Mouse (Mus musculus) liver, postnatal 0 days (tissue): ENCODE results near the gene Myg1. TPM values are rescaled to one million over a fixed set of nuclear protein-coding genes. Genes with fewer than 3 reads are reported as not detected.
"Not testable (repeated sequence)": the region's sequence is repeated elsewhere in the genome, so short reads cannot be mapped to it uniquely, and the experiment has no call there.

Source experiments
- ATAC-seq: fragments of 200-750 bp; cut with Nextera tagmentation; 2 replicates; pipeline ENCODE4 v1.8.0; 2017; ENCODE audit warnings: mild to moderate bottlenecking, moderate library complexity
- DNase-seq: peaks from one replicate; pipeline ENCODE4 v3.0.0-alpha.2; 2016
- H3K27ac ChIP-seq: fragments of 300-500 bp; sonication (generic); 2 replicates; pipeline ENCODE4 v1.5.1; 2014; ENCODE audit warnings: antibody characterized with exemption, moderate library complexity, mild to moderate bottlenecking, low read depth
- H3K27me3 ChIP-seq: fragments of 300-500 bp; sonication (generic); 2 replicates; pipeline ENCODE4 v1.6.1; 2014; ENCODE audit warnings: low read length, control low read depth, mixed read lengths; ENCODE audit not compliant: insufficient read depth
- H3K36me3 ChIP-seq: fragments of 300-500 bp; sonication (generic); replicated peaks from 2 replicates; pipeline ENCODE4 v1.6.1; 2014; ENCODE audit warnings: mild to moderate bottlenecking, control low read depth, low read length, moderate library complexity, mixed read lengths; ENCODE audit not compliant: insufficient read depth
- H3K4me1 ChIP-seq: fragments of 300-500 bp; sonication (generic); 2 replicates; pipeline ENCODE4 v1.6.1; 2014; ENCODE audit warnings: antibody characterized with exemption, mild to moderate bottlenecking, control low read depth; ENCODE audit not compliant: insufficient read depth
- H3K4me2 ChIP-seq: fragments of 300-500 bp; sonication (generic); 2 replicates; pipeline ENCODE4 v1.6.1; 2014; ENCODE audit warnings: low read depth, mild to moderate bottlenecking, low read length, moderate library complexity, mixed read lengths
- H3K4me3 ChIP-seq: fragments of 300-500 bp; sonication (generic); 2 replicates; pipeline ENCODE4 v1.5.1; 2014; ENCODE audit warnings: low read depth, low read length
- H3K9ac ChIP-seq: fragments of 300-500 bp; sonication (generic); replicated peaks from 2 replicates; pipeline ENCODE4 v1.6.1; 2014; ENCODE audit warnings: mild to moderate bottlenecking, moderate library complexity
- H3K9me3 ChIP-seq: fragments of 300-500 bp; sonication (generic); 2 replicates; pipeline ENCODE4 v1.6.1; 2016; ENCODE audit warnings: mild to moderate bottlenecking, control low read depth, low read length, mixed read lengths
- CTCF ChIP-seq: sonication (generic); IDR thresholded peaks from 2 replicates; pipeline ENCODE4 v1.5.1; 2016; ENCODE audit warnings: antibody characterized with exemption, low read depth
- EP300 ChIP-seq: IDR thresholded peaks from 2 replicates; pipeline ENCODE4 v1.6.1; 2016; ENCODE audit warnings: antibody characterized with exemption, low read depth, mild to moderate bottlenecking
- WGBS: fragments of 180-500 bp; shearing (Covaris S2); extraction: QIAGEN DNeasy Blood & Tissue Kit; methylation state at CpG from one replicate; pipeline ENCODE4 v1.1.7; 2014; ENCODE audit not compliant: insufficient replicate concordance; 5-methylcytosine and 5-hydroxymethylcytosine counted together
- polyA plus RNA-seq: library from polyadenylated mRNA; unstranded; fragments of >200 nt; fragmentation: Nextera tagmentation; extraction: Ambion mirVana; gene quantifications from 2 replicates; pipeline ENCODE4 v1.2.1, GENCODE M21; 2015

The Myg1 gene
- polyA plus RNA-seq, 1 experiment from 2014 or later: 30.8 TPM

- no peak overlapping the region for H3K9ac ChIP-seq
- peak; percentile 82 for TF ChIP-seq CTCF
- no peak for TF ChIP-seq EP300
- H3K4me2 ChIP-seq: no peak overlapping the region
- peaks cover 76% of the 10 kb centered on the region for H3K36me3 ChIP-seq
- H3K27me3 ChIP-seq: no peaks in the 10 kb centered on the region
- H3K4me1 ChIP-seq: no peaks in the 10 kb centered on the region
- DNase-seq (peak; percentile 67), ATAC-seq (peak; percentile 13; the same call in 1 of the 2 replicates)
- H3K27ac ChIP-seq: no peak overlapping the region
- H3K9me3 ChIP-seq: no peaks in the 10 kb centered on the region
- no peak overlapping the region for H3K4me3 ChIP-seq
- 86% methylated on average over 6 of the region's 6 CpGs for WGBS
Observed at GRCm38 (mm10) chr15:102316263-102316662, 15.2 kb upstream of the Myg1 start.

GRCm38 (mm10) chr15:102324654-102325473 lies 6.6 kb upstream of the Myg1 start:
- Histone ChIP-seq H3K4me3 (no peak overlapping the region), H3K27me3 (no peaks in the 10 kb centered on the region), H3K36me3 (peaks cover 33% of the 10 kb centered on the region), H3K4me2 (peak overlapping the region; percentile 79; the same call in 1 of the 2 replicates), H3K9me3 (no peaks in the 10 kb centered on the region), H3K27ac (no peak overlapping the region), H3K4me1 (0 out of 2 replicates have a peak, but pooled peaks cover 5% of the 10 kb centered on the region), H3K9ac (no peak overlapping the region)
- no peak for ATAC-seq
- WGBS: 72% methylated on average over 12 of the region's 12 CpGs
- TF ChIP-seq EP300 (no peak), CTCF (0 out of 2 replicates have a peak, but pooled peaks have one; percentile 10)
- DNase-seq: no peak

DNA sequence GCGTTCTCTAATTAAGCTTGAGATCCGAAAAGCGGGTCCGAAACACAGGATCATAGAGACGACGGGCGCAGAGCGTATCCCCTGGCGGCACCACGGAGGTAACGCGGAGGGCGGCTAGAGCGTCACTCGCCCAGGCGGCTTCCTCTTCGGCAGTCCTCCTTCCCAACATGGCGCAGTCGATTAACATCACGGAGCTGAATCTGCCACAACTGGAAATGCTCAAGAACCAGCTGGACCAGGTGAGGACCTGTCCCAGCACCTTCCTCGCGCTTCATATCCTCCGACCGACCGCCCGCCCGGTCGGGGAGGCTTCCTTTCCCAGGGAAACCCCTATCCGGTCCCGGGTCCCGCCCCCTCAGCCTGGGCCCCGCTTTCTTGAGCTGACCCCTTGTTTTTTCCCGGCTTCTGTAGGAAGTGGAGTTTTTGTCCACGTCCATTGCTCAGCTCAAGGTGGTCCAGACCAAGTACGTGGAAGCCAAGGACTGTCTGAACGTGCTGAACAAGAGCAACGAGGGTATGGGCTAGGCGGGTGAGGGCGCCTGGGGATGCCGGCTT lies 5.4 kb upstream of the Myg1 start, which contains the start of gene Pfdn5:
TSS of gene Pfdn5 (plus strand) at position 95 of the 555 bp plus-strand sequence.
- WGBS: under 1% methylated on average over 40 of the region's 40 CpGs

GRCm38 (mm10) chr15:102326892-102327291 lies 4.6 kb upstream of the Myg1 start:
- WGBS: 47% methylated on average over 8 of the region's 8 CpGs
- peaks cover 29% of the 10 kb centered on the region for H3K36me3 ChIP-seq
- H3K4me2 ChIP-seq: peak overlapping the region; percentile 79
- H3K4me1 ChIP-seq: peaks cover 10% of the 10 kb centered on the region
- TF ChIP-seq CTCF: no peak
- TF ChIP-seq EP300: no peak
- peak overlapping the region; percentile 82 for H3K9ac ChIP-seq
- no peaks in the 10 kb centered on the region for H3K9me3 ChIP-seq
- no peak overlapping the region for H3K27ac ChIP-seq
- H3K27me3 ChIP-seq: no peaks in the 10 kb centered on the region
- H3K4me3 ChIP-seq: peak overlapping the region; percentile 83
- DNase-seq: no peak
- ATAC-seq: no peak

More for the DNA sequence above, 5.4 kb upstream of the Myg1 start, which contains the start of gene Pfdn5:
- ATAC-seq (peak; percentile 95), DNase-seq (peak; percentile 89)
- peak within 1 kb of the TSS; percentile 79 for H3K4me2 ChIP-seq
- no peaks in the 10 kb centered on the region for H3K27me3 ChIP-seq
- peaks cover 7% of the 10 kb centered on the region; the same call in 1 of the 2 replicates for H3K4me1 ChIP-seq
- H3K4me3 ChIP-seq: peak within 1 kb of the TSS; percentile 83
- peak within 1 kb of the TSS; percentile 82 for H3K9ac ChIP-seq
- H3K27ac ChIP-seq: peak within 1 kb of the TSS; percentile 55
- no peaks in the 10 kb centered on the region for H3K9me3 ChIP-seq
- TF ChIP-seq CTCF: peak; percentile 65
- no peak for TF ChIP-seq EP300
- H3K36me3 ChIP-seq: peaks cover 29% of the 10 kb centered on the region

GRCm38 (mm10) chr15:102335254-102335653 lies 3.7 kb downstream of the Myg1 start:
- DNase-seq (no peak), ATAC-seq (no peak)
- peaks cover 15% of the 10 kb centered on the region for H3K4me1 ChIP-seq
- H3K27ac ChIP-seq: no peak overlapping the region
- peaks cover 58% of the 10 kb centered on the region for H3K36me3 ChIP-seq
- H3K4me2 ChIP-seq: no peak overlapping the region
- no peaks in the 10 kb centered on the region for H3K27me3 ChIP-seq
- no peak overlapping the region for H3K9ac ChIP-seq
- WGBS: 82% methylated on average over 8 of the region's 8 CpGs
- H3K9me3 ChIP-seq: no peaks in the 10 kb centered on the region
- no peak for TF ChIP-seq CTCF
- no peak for TF ChIP-seq EP300
- H3K4me3 ChIP-seq: no peak overlapping the region

- Histone ChIP-seq H3K4me1 (peaks cover 15% of the 10 kb centered on the region), H3K36me3 (peaks cover 56% of the 10 kb centered on the region)
- not testable (repeated sequence) for H3K4me3 ChIP-seq, DNase-seq, H3K9me3 ChIP-seq, H3K27me3 ChIP-seq, H3K9ac ChIP-seq, H3K27ac ChIP-seq, ATAC-seq, H3K4me2 ChIP-seq
- 79% methylated on average over 5 of the region's 5 CpGs for WGBS
- TF ChIP-seq CTCF: peak; percentile 56
Observed at GRCm38 (mm10) chr15:102335925-102336324, 4.4 kb downstream of the Myg1 start.
